Mouse (Mus musculus): Measurements from ENCODE around the gene Ccdc34. TPM values are rescaled to one million over a fixed set of nuclear protein-coding genes. Genes with fewer than 3 reads are reported as not detected.
A peak's percentile ranks its signal among the peaks of the same experiment; 100 is the strongest.

Gene Ccdc34
- polyA plus RNA-seq, 1 experiment from 2014 or later: 51.1 TPM

DNA sequence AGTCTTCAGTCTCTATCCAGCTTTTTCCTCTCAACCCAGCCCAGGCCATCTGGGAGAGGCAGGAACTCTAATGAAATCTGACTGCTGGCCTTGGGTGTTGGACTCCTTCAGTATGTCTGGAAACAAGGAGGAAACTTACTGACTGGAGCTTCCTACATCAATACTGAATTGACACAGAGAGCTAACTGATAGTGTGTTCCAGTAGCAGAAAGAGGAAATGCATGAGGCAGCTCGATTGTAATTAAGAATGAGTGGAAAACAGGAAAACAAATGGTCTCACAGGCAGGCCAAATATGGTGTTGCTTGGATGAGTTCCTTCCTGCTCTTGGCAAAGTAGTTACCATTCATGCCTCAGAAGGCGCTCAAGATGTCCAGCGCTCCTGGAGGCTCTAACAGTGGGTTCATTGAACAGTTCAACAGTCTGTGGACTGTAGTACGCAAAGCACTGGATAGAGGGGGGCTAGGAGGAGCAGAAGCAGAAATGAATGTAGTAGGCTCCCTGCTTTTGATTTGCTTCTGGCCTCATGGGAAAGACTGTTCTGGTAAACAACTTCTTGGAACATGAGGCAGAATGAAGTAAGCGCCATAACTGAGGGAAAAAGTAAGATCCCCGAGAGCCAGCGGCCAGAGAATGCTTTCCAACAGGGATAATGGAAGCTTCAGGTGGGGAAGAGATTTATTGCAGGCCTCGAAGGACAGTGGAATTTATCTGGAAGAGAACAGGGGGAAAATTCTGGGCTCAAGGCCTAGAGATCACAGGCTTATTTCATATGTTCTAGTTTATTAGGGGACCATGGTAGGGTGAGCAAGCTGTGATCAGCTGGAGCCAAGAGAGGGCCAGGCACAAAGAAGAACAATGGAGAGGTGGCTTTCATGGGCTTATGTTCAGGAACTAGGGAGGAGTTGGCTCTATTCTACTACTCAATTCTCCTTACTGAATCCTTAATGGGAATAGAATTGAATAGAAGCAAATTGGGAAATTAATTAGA, 193.2 kb downstream of the Ccdc34 start:
- Histone ChIP-seq H3K4me2 (replicated peaks) (no peak overlapping the region), H3K4me1 (replicated peaks) (peaks cover 8% of the 10 kb centered on the region), H3K27ac (peak overlapping the region; percentile 56; the same call in 1 of the 2 replicates), H3K4me3 (replicated peaks) (no peak overlapping the region), H3K36me3 (no peaks in the 10 kb centered on the region), H3K9me3 (no peaks in the 10 kb centered on the region), H3K9ac (no peak overlapping the region), H3K27me3 (replicated peaks) (no peaks in the 10 kb centered on the region)
- peak; percentile 82 for ATAC-seq
- WGBS: 67% methylated on average over 8 of the region's 8 CpGs

DNA sequence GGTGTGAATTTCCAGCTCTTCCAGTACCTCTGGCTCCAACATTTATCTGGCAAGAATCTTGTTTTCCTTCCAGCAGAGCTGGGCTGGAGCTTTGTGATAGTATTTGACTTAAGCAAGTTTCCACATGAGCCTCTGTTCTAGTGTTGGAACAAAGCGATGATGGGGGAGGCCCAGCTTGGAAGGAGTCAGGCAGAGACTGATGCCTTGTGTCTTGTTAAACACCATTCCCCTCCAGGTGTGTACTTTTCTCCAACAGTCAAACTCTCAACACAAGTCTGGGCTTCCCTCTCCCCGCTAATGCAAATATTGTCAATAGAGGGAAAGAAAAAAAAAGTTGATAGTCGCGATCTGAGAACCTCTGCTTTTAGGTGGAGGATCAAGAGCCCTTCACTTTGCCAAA, 196.7 kb downstream of the Ccdc34 start:
- Histone ChIP-seq H3K4me3 (replicated peaks) (no peak overlapping the region), H3K9ac (no peak overlapping the region), H3K9me3 (no peaks in the 10 kb centered on the region), H3K27me3 (replicated peaks) (no peaks in the 10 kb centered on the region), H3K36me3 (no peaks in the 10 kb centered on the region), H3K4me1 (replicated peaks) (peaks cover 8% of the 10 kb centered on the region), H3K27ac (no peak overlapping the region), H3K4me2 (replicated peaks) (no peak overlapping the region)
- WGBS: 64% methylated on average over 4 of the region's 4 CpGs
- no peak for ATAC-seq

DNA sequence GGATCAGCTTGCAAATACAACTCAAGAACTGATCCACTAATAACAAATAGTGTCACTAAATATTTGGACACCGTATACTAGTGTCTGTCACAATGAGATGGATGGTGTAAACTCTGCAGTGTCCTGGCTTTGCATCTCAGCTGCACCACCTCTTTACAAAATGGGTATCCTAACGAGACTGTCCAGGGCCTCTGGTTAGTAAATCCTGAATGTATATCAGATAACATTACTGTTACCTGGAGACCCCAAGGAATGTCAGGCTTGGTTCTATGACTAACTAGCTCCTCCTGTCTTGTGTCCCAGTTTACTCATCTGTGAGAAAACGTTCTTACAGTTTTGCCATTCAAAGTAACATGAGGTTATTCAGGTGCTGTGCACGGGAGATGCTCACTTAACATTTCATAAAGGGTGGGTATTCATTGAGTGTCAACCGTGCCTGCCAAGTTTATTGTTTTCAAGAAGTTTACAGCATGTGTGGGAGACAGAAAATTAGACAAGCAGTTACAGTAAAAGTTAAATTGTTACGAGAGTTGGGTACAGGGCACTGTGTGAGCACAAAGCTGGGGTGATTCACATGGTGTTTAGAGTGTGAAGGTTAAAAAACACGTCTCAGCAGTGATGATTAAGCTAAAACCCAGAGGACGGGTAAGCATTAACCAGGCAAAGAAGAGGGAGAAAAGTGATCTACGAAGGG, 197.5 kb downstream of the Ccdc34 start:
- no peak overlapping the region for H3K9ac ChIP-seq
- no peaks in the 10 kb centered on the region for H3K36me3 ChIP-seq
- no peaks in the 10 kb centered on the region for H3K9me3 ChIP-seq
- no peak overlapping the region for H3K27ac ChIP-seq
- H3K4me2 ChIP-seq (replicated peaks): no peak overlapping the region
- H3K27me3 ChIP-seq (replicated peaks): no peaks in the 10 kb centered on the region
- 0 out of 2 replicates have a peak, but pooled peaks have one; percentile 54 for ATAC-seq
- peaks cover 8% of the 10 kb centered on the region for H3K4me1 ChIP-seq (replicated peaks)
- H3K4me3 ChIP-seq (replicated peaks): no peak overlapping the region
- 36% methylated on average over 9 of the region's 9 CpGs for WGBS

DNA sequence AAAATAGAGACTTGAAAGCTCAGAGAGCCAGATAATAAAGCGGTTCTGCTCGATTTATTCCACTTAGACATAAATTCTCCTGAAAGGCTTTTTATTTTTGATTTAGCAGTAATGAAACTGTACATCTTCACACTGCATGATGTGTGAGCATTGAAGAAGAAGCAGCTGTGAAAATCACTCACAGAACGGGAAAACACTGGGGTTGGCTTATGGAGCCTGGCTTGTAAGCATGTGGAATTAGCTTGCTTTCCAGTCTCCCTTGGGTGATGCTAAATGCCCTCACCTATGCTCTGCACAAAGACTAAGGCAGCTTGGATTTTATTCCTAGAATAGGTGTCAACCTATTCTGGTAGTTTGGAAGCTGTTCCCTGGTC, 198.1 kb downstream of the Ccdc34 start:
- peaks cover 5% of the 10 kb centered on the region for H3K4me1 ChIP-seq (replicated peaks)
- WGBS: 45% methylated on average over 3 of the region's 3 CpGs
- no peaks in the 10 kb centered on the region for H3K36me3 ChIP-seq
- no peak for ATAC-seq
- H3K4me2 ChIP-seq (replicated peaks): no peak overlapping the region
- no peaks in the 10 kb centered on the region for H3K27me3 ChIP-seq (replicated peaks)
- H3K9me3 ChIP-seq: no peaks in the 10 kb centered on the region
- no peak overlapping the region for H3K27ac ChIP-seq
- H3K9ac ChIP-seq: no peak overlapping the region
- H3K4me3 ChIP-seq (replicated peaks): no peak overlapping the region

DNA sequence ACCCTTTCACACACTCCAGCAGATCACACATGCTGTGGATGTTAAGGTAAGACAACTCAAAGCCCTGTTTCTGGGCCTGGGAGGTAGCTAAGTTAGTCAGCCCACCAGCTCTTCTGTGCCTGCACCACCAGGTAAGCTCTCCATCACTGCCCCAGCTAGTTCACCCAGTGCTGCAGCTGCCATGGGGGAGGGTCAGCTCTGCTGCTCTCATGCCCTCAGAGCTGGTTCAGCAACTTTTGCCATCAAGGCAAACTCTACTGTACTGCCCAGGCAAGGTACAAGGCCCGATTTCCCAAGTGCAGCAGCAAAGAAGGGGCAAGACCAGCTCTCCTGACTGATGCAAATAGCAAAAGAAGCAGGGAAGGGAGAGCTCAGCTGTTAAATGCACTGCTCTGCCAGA, 202.9 kb downstream of the Ccdc34 start:
- no peak overlapping the region for H3K27ac ChIP-seq
- no peaks in the 10 kb centered on the region for H3K27me3 ChIP-seq (replicated peaks)
- H3K4me1 ChIP-seq (replicated peaks): no peaks in the 10 kb centered on the region; the same call in 1 of the 2 replicates
- H3K9ac ChIP-seq: no peak overlapping the region
- WGBS: 65% methylated on average over 1 of the region's 1 CpGs
- no peak for ATAC-seq
- no peak overlapping the region for H3K4me2 ChIP-seq (replicated peaks)
- no peak overlapping the region for H3K4me3 ChIP-seq (replicated peaks)
- no peaks in the 10 kb centered on the region for H3K9me3 ChIP-seq
- H3K36me3 ChIP-seq: no peaks in the 10 kb centered on the region

DNA sequence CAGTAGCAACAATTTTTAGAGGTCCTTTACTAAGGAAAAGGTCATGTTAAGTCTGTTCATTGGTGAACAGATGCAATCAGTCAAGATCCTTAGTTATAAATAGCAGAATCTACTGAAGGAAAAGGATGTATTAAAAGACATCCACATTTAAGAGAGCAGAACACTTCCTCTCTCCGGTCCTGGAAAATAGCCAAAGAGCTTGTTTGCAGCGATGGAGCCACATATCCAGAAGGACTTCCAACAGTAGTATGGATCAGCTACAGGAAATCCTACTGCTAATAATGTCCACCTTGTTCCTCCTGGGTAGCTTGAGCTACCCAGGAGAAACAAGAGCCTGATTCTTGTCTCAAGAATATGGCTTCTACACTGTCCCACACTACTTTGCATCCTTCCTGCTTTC, 205.2 kb downstream of the Ccdc34 start:
- H3K9me3 ChIP-seq: no peaks in the 10 kb centered on the region
- WGBS: 49% methylated on average over 2 of the region's 2 CpGs
- H3K4me1 ChIP-seq (replicated peaks): no peaks in the 10 kb centered on the region
- ATAC-seq: 0 out of 2 replicates have a peak, but pooled peaks have one; percentile 25
- H3K4me2 ChIP-seq (replicated peaks): no peak overlapping the region
- no peak overlapping the region for H3K9ac ChIP-seq
- H3K27me3 ChIP-seq (replicated peaks): no peaks in the 10 kb centered on the region
- no peak overlapping the region for H3K4me3 ChIP-seq (replicated peaks)
- H3K36me3 ChIP-seq: no peaks in the 10 kb centered on the region
- no peak overlapping the region for H3K27ac ChIP-seq

Other genes with a start within 250 kb of the Ccdc34 start
- gene Lin7c, start 127.0 kb upstream of the Ccdc34 start, polyA plus RNA-seq (2015; fragmentation: Nextera tagmentation; extraction: Ambion mirVana): 64.3 and 72.0 TPM in 2 replicates
- 27.6 and 29.4 TPM in 2 replicates for gene Lgr4, start 100.2 kb upstream of the Ccdc34 start, polyA plus RNA-seq (2015; fragmentation: Nextera tagmentation; extraction: Ambion mirVana)